Mouse (Mus musculus) stomach, embryonic 14.5 days (tissue): Measurements from ENCODE around the gene Il23a. TPM values are rescaled to one million over a fixed set of nuclear protein-coding genes. Genes with fewer than 3 reads are reported as not detected.

Source experiments
- ATAC-seq: fragments of 200-750 bp; cut with Nextera tagmentation; 2 replicates; pipeline ENCODE4 v1.8.0; 2017; ENCODE audit warnings: low read depth, moderate TSS enrichment; ENCODE audit not compliant: insufficient number of reproducible peaks, insufficient read depth, low FRiP score
- H3K27ac ChIP-seq: fragments of 300-500 bp; sonication (generic); 2 replicates; pipeline ENCODE4 v1.5.1; 2014; ENCODE audit warnings: mild to moderate bottlenecking, low read length, moderate library complexity, mixed read lengths
- H3K27me3 ChIP-seq: fragments of 300-500 bp; sonication (generic); 2 replicates; pipeline ENCODE4 v1.6.1; 2014; ENCODE audit warnings: low read length, control low read depth, mixed read lengths; ENCODE audit not compliant: control insufficient read depth, insufficient read depth
- H3K36me3 ChIP-seq: fragments of 300-500 bp; sonication (generic); 2 replicates; pipeline ENCODE4 v1.6.1; 2014; ENCODE audit warnings: mild to moderate bottlenecking, control low read depth, low read length, moderate library complexity, mixed read lengths; ENCODE audit not compliant: control insufficient read depth, insufficient read depth
- H3K4me1 ChIP-seq: fragments of 300-500 bp; sonication (generic); 2 replicates; pipeline ENCODE4 v1.6.1; 2014; ENCODE audit warnings: low read length, control low read depth, mixed read lengths; ENCODE audit not compliant: control insufficient read depth, insufficient read depth
- H3K4me2 ChIP-seq: fragments of 300-500 bp; sonication (generic); replicated peaks from 2 replicates; pipeline ENCODE4 v1.6.1; 2014; ENCODE audit warnings: low read depth, low read length, control low read depth
- H3K4me3 ChIP-seq: fragments of 300-500 bp; sonication (generic); 2 replicates; pipeline ENCODE4 v1.5.1; 2014; ENCODE audit warnings: low read depth, low read length, control low read depth
- H3K9ac ChIP-seq: fragments of 300-500 bp; sonication (generic); replicated peaks from 2 replicates; pipeline ENCODE4 v1.6.1; 2014; ENCODE audit warnings: low read depth, mild to moderate bottlenecking, control low read depth, low read length, moderate library complexity, mixed read lengths
- H3K9me3 ChIP-seq: fragments of 300-500 bp; sonication (generic); 2 replicates; pipeline ENCODE4 v1.6.1; 2016; ENCODE audit warnings: low read depth, low read length, control low read depth; ENCODE audit not compliant: control insufficient read depth
- WGBS: fragments of 180-500 bp; shearing (Covaris S2); extraction: QIAGEN DNeasy Blood & Tissue Kit; methylation state at CpG from one replicate; pipeline ENCODE4 v1.1.7; 2014; 5-methylcytosine and 5-hydroxymethylcytosine counted together
- polyA plus RNA-seq: library from polyadenylated mRNA; unstranded; fragments of >200 nt; fragmentation: Nextera tagmentation; extraction: Ambion mirVana; gene quantifications from 2 replicates; pipeline ENCODE4 v1.2.1, GENCODE M21; 2014

Gene Il23a
- polyA plus RNA-seq, result 0.36 and 0.43 TPM in 2 replicates

DNA sequence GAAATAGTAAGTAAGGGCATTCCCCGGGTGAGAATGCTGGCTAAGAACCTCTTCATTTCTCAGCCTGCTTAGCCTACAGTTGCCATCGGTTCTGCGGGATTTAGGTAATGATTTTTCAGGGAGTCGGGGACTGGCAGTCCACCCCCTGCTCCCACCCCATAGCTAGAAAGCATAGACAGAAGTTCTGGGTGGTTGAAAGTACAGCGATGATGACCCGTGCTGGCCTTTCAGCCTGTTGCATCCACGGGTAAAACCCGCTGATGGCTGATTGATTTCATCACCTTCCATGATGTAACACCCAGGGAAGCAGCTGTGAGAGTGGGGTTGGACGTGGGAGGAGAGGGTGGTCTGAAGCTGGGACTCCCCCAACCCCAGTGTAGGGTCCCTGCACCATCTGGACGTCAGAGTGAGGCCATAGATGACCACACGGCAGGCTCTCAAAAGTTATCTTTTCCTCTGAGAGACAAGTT, at the start of gene Il23a:
Il23a (minus strand) TSS at position 51 of the 470 bp plus-strand sequence.
- 79% methylated on average over 11 of the region's 11 CpGs for WGBS
- no peak for ATAC-seq
- Histone ChIP-seq H3K4me3 (no peak within 1 kb of the TSS), H3K27ac (no peak within 1 kb of the TSS), H3K9ac (no peak within 1 kb of the TSS), H3K9me3 (no peaks in the 10 kb centered on the region), H3K4me1 (peaks cover 13% of the 10 kb centered on the region; the same call in 1 of the 2 replicates), H3K27me3 (no peaks in the 10 kb centered on the region), H3K4me2 (no peak within 1 kb of the TSS), H3K36me3 (no peaks in the 10 kb centered on the region)

GRCm38 (mm10) chr10:128347541-128347940, 49.0 kb upstream of the Il23a start:
- 86% methylated on average over 8 of the region's 8 CpGs for WGBS
- no peak overlapping the region for H3K4me2 ChIP-seq
- no peak overlapping the region for H3K27ac ChIP-seq
- no peak overlapping the region for H3K4me3 ChIP-seq
- H3K9ac ChIP-seq, result no peak overlapping the region
- ATAC-seq, result no peak
- peaks cover 10% of the 10 kb centered on the region for H3K4me1 ChIP-seq
- H3K9me3 ChIP-seq, result no peaks in the 10 kb centered on the region
- no peaks in the 10 kb centered on the region for H3K27me3 ChIP-seq
- H3K36me3 ChIP-seq, result peaks cover 23% of the 10 kb centered on the region

GRCm38 (mm10) chr10:128344568-128345275, 46.2 kb upstream of the Il23a start:
- H3K27me3 ChIP-seq, result no peaks in the 10 kb centered on the region
- H3K9me3 ChIP-seq, result no peaks in the 10 kb centered on the region
- H3K4me2 ChIP-seq, result peak overlapping the region; percentile 18; the same call in 1 of the 2 replicates
- H3K27ac ChIP-seq, result peak overlapping the region; percentile 75
- WGBS, result 20% methylated on average over 7 of the region's 7 CpGs
- H3K9ac ChIP-seq, result no peak overlapping the region
- peak; percentile 81 for ATAC-seq
- H3K4me3 ChIP-seq, result no peak overlapping the region
- H3K4me1 ChIP-seq, result peaks cover 10% of the 10 kb centered on the region
- peaks cover 3% of the 10 kb centered on the region; the same call in 1 of the 2 replicates for H3K36me3 ChIP-seq

- no peaks in the 10 kb centered on the region for H3K27me3 ChIP-seq
- H3K27ac ChIP-seq, result no peak overlapping the region
- WGBS, result 93% methylated on average over 1 of the region's 1 CpGs
- ATAC-seq, result no peak
- H3K9me3 ChIP-seq, result no peaks in the 10 kb centered on the region
- H3K4me2 ChIP-seq, result no peak overlapping the region
- no peak overlapping the region for H3K4me3 ChIP-seq
- H3K9ac ChIP-seq, result no peak overlapping the region
- H3K36me3 ChIP-seq, result no peaks in the 10 kb centered on the region
- H3K4me1 ChIP-seq, result peaks cover 16% of the 10 kb centered on the region
Observed at GRCm38 (mm10) chr10:128343436-128343835, 44.9 kb upstream of the Il23a start.

- Histone ChIP-seq H3K36me3 (no peaks in the 10 kb centered on the region), H3K9me3 (no peaks in the 10 kb centered on the region), H3K9ac (no peak overlapping the region), H3K27ac (no peak overlapping the region), H3K27me3 (no peaks in the 10 kb centered on the region), H3K4me2 (no peak overlapping the region), H3K4me3 (no peak overlapping the region), H3K4me1 (peaks cover 23% of the 10 kb centered on the region)
- no peak for ATAC-seq
- WGBS, result 80% methylated on average over 2 of the region's 2 CpGs
Observed at GRCm38 (mm10) chr10:128340257-128340656, 41.7 kb upstream of the Il23a start.

- H3K9me3 ChIP-seq, result no peaks in the 10 kb centered on the region
- H3K27me3 ChIP-seq, result no peaks in the 10 kb centered on the region
- H3K36me3 ChIP-seq, result no peaks in the 10 kb centered on the region
- peaks cover 14% of the 10 kb centered on the region for H3K4me1 ChIP-seq
- H3K4me3 ChIP-seq, result peak overlapping the region; percentile 78; the same call in 1 of the 2 replicates
- peak overlapping the region; percentile 57 for H3K4me2 ChIP-seq
- H3K9ac ChIP-seq, result no peak overlapping the region
- no peak for ATAC-seq
- no peak overlapping the region for H3K27ac ChIP-seq
- 82% methylated on average over 2 of the region's 2 CpGs for WGBS
Observed at GRCm38 (mm10) chr10:128338948-128339347, 40.4 kb upstream of the Il23a start.

DNA sequence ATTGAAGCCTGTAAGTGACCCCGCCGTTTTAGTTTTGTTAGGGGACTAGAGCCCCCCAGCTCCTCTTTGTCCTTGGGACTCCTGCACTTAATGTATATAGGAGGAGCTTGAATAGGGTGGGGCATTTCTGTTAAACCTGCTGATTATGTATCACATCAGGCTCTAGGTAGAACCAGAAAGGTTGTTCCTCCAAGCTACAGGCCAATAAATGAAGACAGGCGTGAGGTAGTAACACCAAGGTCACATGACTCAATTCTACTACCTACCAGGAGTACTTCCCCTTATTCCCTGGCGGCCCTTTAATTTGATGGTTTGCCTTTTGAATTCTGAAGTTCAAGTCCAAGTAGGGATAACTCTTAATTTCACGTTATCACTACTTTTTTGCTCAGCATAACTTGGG, 39.9 kb upstream of the Il23a start:
- Histone ChIP-seq H3K27me3 (no peaks in the 10 kb centered on the region), H3K9ac (peak overlapping the region; percentile 80), H3K4me2 (peak overlapping the region; percentile 57), H3K36me3 (no peaks in the 10 kb centered on the region), H3K27ac (peak overlapping the region; percentile 94; the same call in 1 of the 2 replicates), H3K4me1 (peaks cover 14% of the 10 kb centered on the region), H3K4me3 (peak overlapping the region; percentile 78), H3K9me3 (no peaks in the 10 kb centered on the region)
- WGBS, result 20% methylated on average over 5 of the region's 5 CpGs
- ATAC-seq, result no peak

DNA sequence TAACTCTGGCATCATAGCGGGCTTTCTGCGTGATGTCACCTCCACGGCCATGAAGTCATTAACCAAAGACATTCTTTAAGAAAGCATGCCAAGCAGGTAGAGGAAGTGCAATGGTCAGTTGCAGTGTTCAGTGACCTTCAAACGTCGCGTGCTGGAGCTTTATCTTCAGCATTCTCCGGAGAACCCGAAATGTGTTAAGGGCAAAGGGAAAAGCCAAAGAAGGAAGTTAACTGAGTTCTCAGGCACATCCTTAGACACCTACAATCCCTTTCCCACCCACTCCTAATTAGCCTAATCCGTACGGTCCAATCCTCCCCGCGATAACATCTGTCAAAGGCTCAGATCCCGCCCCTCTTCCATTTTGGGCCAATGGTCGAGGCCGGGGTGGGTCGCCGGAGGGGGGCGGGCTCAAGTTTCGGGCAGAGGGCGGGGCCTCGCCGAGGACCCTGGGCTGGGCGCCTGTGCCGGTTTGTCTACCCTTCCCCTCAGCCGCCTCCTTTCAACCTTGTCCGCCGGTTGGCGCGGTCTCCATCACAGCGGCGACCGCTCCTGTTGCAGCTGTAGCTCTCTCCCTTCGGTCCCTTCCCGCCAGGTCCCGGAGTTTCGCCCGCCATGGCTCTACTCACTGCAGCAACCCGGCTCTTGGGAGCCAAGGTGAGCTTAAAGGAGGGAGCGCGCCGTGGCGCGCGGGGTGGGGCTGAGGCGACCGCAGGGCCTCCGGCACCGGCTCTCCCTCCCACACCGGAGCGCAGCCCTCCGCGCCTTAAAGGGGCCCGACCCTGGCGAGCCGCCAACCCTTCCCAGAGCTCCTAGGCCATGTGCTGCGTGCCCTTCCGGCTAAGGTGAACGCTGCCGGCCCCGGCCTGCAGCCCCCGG, 39.0 kb upstream of the Il23a start, which contains the start of gene Cs:
Cs (plus strand) TSS at position 429 of the 876 bp plus-strand sequence.
- peak within 1 kb of the TSS; percentile 80 for H3K9ac ChIP-seq
- H3K4me1 ChIP-seq, result peaks cover 14% of the 10 kb centered on the region
- H3K4me2 ChIP-seq, result peak within 1 kb of the TSS; percentile 62
- under 1% methylated on average over 61 of the region's 61 CpGs for WGBS
- peak within 1 kb of the TSS; percentile 78 for H3K4me3 ChIP-seq
- no peaks in the 10 kb centered on the region for H3K36me3 ChIP-seq
- H3K9me3 ChIP-seq, result no peaks in the 10 kb centered on the region
- ATAC-seq, result peak; percentile 99
- no peaks in the 10 kb centered on the region for H3K27me3 ChIP-seq
- H3K27ac ChIP-seq, result peak within 1 kb of the TSS; percentile 94
